Mouse (Mus musculus) gastrocnemius, postnatal 4 days (tissue): ENCODE data around the gene Sorbs2. TPM values are rescaled to one million over a fixed set of nuclear protein-coding genes. Genes with fewer than 3 reads are reported as not detected.

Experiments used
- DNase-seq, 2 experiments: peaks; one replicate each; pipeline ENCODE4 v3.0.0; 2021 to 2022; ENCODE audit warnings: low spot score in 2 of 2, mixed read lengths in 2 of 2
- total RNA-seq, 2 experiments: library from RNA; stranded (reverse); gene quantifications; 2 replicates each; pipeline ENCODE4 v1.2.3; 2021

Gene Sorbs2
- total RNA-seq, 2 experiments from 2014 or later = 40.0 to 48.1 TPM

DNA sequence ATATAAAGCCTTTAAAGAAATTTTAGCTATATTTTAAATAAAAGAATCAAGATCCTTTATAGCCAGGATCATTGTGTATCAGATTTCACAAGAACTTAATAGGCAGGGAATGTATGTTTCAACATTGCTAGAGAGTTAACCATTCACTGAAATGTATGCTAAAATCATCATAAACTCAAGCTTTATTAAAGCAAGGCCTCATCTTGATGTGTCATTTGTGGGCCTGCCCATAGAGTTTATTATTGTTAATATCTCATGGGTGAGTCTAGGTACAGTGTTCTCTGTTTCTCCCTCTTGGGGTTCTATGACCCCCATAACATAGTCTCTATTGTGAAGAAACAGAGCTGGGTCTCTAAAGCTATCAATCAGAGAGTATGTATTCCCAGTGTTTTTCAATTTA lies 236.2 kb downstream of the Sorbs2 start:
- DNase-seq = no peak

DNA sequence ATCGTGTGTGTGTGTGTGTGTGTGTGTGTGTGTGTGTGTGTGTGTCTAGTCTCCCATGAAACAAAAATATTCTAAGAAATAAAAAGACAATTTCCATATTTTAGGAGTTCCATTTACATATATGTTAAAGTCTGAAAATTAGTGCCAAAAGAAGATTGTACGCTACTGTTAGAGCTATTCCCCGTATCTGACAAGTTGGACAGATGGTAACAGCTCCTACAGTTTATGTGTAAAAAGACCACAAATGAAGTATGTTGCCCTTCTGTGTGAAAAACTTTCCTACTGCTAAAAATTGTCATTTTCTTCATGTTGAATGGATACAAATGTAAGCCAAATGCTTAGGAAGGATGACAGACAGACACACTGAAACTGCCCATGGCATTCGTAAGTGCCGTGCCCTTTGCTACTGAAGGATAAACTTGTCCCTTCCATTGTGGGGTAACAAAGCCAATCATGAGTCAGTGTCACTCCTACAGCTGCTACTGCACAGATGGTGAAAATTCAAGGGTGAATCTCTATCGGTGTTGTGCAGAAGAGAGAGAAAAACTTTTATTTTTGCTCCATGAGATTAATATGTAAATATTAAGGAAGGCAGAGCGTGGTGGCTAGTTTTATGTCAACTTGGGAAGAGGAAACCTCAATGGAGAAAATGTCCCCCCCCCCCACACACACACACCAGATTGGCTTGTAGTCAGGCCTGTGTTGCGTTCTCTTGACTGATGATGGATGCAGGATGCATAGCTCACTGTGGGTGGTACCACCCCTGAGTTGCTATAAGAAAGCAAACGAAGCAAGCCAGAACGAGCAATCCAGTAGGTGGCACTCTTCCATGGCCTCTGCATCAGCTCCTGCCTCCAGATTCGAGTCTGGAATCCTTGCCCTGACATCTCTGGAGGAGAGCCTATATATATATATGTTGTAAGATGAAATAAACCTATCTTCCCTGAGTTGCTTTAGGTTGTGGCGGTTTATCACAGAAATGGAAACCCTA lies 244.2 kb downstream of the Sorbs2 start:
- DNase-seq = no peak

DNA sequence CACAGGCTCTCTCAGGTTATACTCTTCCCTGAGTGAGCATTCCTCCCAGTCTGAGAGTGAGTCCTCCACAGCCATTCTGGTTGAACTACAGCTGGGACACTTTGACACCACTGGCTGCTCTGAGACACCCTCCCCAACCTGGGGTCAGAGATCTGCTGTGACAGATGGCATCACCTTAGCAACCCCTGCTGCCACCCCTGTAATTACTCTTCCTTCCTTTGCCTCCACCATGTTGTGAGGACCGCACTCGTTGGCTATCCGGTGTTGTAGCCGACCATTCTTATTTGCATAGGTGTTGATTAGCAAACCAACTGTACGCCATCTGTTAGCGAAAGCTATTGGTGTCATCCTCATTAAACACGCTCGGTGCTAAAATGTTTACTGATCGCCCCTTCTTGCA lies 247.9 kb downstream of the Sorbs2 start:
- no peak for DNase-seq

DNA sequence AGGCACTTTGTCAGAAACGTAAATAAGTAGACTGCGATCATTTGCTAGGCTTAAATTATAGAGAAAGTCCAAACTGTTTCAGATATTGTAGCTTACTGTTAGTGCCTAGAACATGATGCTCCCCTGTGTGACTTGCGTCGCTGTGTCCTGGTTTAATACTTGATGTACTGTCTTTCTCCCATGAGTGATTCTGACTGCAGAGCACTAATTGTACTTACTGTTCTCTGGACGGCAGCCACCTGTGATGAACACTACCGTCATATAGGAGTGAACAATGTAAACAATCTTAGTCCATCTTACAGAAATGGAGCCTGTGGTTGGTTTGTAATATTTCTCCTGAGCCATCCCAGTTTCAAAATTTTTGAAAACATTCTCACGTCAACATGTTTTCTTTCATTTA lies 248.4 kb downstream of the Sorbs2 start:
- DNase-seq = no peak

DNA sequence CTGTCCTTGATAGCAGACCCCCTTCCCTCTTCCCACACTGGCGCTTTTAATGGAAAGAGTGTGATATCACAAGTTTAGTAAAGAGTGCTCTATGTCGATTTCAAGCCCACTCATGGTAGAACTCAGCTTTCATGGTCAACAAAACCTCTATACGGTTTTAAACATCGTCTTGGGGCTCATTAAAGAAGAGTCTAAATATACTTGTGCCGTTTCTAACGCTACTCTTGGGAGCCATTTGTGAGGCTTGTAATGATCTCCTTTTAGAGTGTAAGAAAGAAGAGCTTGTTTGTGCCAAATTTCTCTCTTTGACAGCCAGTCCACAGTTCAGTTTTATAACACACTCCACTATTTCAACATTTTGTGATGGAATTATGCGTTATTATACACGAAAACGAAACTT lies 253.0 kb downstream of the Sorbs2 start:
- DNase-seq = no peak

DNA sequence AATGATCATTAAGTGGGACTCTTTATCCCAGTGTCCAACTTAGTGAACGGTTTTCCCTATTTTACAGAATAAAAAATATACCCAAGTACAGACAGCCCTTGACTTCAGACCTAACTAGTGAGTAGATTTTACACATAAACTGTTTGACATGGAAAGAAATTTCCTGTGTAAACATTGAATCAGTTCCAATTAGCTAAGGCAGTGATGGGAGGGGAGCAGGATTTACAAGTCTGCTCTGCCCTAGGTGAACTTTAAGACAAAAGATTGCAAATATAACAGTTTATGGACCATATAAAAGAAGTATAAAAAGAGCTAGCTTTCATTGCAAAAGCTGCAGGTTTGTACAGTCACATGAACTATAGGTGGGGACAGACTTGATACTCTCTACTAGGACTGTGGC lies 253.5 kb downstream of the Sorbs2 start:
- no peak for DNase-seq

DNA sequence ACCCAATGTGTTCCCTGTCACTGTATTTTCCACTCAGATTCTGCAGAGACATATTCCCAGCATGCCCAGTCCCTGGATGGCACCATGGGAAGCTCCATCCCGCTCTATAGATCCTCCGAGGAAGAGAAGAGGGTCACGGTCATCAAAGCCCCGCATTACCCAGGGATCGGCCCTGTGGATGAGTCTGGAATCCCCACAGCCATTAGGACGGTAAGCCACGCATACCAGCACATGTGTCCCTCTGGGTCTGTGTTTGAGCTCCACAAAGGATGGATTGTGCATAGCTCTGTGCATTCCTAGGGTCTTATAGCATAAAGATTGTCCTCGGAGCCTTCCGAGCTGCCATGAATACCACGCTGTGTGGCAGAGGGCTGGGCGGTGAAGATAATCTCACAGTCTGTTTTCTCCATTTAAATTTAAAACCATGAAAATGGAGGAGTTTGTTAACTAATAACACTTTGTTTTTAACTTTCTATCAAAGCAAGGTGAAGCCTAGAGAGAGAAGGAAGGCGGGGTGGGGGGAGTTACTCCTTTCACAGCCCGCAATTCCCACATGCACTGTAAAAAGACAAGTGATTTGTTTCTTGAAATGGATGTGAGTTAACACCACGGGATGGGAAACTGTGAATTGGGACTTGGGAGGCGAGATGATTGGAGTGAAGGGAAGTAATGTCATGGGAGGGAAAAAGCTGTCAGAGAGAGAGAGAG lies 255.5 kb downstream of the Sorbs2 start:
- DNase-seq = no peak

DNA sequence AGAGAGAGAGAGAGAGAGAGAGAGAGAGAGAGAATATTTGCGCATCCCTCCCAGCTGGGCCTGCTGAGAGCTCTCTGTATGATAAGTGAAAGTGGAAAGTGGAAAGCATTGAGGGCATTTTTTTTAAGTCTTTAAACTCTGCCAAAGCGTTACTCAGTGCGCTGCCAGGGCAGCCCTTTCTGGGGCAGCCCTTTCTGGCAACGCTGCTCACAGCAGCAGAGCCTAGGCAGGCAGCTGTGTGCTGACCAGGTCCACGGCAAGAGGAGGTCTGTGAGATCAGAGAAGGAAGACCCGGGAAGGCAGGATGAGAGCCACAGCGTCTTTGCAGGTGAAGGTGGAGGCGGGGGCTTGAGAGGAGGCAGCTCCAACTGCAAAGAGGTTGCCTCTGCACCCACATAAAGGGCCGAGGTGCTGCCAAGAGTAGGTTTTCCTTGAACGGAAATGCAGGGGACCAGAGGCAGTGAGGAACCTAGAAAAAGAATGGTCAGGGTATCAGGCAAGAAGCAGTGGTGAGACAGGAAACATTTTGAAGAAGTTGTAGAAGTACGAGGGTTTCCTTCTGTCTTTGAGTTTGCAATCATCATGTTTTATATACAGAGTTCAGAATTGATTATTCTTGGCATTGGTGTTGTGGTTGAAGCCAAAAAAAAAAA lies 256.2 kb downstream of the Sorbs2 start:
- peak in 1 of 2 experiments; percentile 25 for DNase-seq

DNA sequence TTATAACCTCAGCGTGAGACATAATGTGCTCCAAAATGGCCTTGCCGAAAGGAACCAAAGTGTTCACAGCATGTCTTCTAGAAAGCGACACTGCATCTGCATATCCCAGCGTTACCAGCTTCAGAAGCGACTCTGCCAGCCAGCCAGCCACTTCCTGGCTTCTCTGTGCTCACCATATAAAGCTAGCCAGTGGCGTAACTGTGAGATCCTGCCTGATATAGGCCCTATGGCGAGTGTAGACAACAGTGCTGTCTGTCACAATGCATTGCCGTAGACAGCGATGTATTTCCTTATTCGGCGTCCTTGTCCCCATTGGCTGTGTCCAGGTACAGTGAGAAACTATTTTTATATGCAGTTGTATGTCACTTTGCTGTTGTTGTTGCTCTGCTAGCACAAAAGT lies 258.6 kb downstream of the Sorbs2 start:
- DNase-seq = no peak

DNA sequence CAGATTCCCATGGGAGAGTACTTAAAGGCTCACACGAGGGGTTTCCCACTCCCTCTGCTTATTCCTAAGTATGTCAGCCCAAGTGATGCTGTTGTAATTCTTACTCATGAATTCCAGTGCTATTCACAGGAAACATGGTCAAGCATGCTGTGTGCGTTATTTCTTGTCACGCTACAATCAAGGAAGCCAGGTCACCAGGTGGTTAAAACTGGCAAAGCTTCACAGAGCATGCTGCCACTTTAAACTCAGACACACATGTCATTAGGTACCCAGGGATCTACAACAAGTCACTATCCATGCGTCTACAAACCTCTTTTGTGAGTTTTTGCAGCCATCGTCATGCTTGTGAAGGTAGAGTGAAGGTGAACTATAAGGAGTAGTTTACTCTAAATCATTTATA lies 267.3 kb downstream of the Sorbs2 start:
- DNase-seq = no peak

DNA sequence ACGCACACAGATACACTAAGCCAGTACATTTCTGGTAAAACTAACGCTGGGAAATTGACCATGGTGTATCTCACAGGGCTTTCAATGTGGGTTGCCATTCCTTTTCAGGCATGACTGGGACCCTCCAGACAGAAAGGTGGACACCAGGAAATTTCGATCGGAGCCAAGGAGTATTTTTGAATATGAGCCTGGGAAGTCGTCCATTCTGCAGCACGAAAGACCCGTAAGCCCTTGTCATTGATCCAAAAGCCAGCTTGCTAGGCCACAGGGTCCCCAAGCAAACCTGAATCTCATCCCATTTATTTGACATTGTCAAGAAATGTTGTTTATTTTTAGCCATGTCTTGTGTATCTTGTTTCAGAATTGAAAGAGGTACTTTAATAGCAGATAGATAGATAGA lies 267.9 kb downstream of the Sorbs2 start:
- no peak for DNase-seq

DNA sequence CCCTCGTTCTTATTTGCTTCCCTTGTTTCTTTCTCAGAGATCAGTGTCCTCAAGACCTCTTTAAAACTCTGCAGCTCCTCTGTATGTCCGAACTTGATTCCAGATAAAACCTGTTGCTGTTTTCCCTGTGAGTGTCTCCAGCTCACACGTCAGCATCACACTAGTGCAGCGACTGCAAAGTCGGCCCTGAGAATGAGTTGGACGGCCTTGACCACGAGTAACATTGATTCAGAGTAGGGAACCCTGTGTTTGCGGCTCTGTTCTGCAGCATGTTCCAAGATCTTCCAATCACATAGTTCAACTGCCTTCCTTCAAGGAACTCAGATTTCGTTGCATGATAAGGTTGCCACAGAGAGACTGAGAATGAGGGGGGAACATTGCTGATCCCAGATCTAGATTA lies 268.8 kb downstream of the Sorbs2 start:
- no peak for DNase-seq

DNA sequence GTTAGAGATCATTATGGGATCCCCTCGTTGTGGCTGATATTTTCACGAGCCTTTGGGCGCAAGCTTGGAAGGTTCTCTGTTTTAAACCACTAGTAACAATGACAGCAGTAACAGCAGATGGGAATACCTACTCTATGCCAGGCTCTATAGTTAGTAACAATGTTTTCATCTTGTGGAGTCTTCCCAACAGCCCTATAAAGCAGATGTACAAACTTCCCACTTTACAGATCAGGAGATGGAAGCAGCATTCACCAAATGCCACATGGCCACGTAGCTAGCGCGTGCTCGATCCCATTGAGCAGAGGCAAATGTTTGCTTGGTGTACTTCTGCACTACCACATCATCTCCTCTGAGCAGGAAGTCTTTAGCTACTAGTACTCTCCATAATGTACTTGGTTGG lies 269.4 kb downstream of the Sorbs2 start:
- no peak for DNase-seq

DNA sequence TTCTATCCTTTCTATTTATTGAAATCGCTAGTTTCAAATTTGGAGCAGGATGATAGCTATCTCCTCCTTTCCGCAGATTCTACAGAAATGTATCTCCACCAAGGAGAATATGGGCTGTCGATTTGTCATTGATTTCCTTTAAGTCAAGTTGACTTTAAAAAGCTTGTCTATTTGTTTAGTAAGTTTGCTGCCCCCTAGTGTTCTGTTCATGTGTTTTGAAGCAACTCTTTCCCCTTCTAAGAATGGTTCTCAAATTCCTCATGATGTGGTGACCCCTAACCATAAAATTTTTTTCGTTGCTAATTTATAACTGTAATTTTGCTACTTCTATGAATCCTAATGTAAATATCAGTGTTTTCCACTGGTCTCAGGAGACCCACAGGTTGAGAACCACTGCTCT lies 273.0 kb downstream of the Sorbs2 start:
- no peak for DNase-seq

DNA sequence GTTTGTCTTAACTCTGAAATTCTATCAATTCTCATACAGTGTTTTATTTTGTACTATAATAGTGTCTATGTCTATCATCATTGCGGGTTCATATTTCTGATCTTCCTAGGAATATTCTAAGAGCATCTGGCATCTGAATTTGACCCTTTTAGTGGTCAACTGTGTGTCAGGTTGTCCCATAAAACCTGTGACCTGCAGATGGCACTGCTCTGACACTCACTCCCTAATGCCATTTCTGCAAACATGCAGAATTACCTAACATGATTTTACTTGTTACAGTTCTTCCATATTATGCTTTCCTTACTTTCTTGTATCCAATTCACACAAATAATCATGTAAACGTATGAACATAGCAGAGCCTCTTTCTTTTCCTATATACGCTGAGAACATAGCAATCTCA lies 281.0 kb downstream of the Sorbs2 start:
- no peak for DNase-seq

DNA sequence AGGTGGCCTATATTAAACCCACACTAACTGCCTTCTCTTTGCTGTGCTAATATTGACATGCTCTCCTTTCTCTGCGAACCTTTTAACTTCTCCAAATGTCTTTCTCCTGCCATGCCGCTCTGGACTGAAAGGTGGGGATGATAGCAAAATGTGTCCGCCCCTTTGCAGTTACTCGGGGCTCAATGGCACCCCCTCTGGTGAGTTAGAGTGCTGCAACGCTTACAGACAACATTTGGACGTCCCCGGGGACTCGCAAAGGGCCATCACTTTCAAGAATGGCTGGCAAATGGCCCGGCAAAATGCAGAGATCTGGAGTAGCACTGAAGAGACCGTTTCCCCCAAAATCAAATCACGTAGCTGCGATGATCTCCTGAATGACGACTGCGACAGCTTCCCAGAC lies 287.3 kb downstream of the Sorbs2 start:
- no peak for DNase-seq

DNA sequence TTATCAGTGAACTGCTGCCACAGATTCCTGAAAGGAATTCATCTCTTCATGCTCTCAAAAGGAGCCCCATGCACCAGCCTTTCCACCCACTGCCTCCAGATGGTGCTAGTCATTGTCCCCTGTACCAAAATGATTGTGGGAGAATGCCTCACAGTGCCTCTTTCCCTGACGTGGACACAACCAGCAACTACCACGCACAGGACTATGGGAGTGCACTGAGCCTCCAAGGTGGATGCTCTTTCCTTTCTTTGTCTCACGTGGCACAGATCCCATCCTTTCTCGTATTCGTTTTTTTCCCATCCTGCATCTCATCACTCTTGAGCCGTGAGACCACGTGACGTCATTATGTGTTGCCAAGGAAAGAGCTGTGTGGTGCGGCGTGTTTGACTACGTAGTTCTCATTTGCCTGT lies 288.7 kb downstream of the Sorbs2 start:
- no peak for DNase-seq

DNA sequence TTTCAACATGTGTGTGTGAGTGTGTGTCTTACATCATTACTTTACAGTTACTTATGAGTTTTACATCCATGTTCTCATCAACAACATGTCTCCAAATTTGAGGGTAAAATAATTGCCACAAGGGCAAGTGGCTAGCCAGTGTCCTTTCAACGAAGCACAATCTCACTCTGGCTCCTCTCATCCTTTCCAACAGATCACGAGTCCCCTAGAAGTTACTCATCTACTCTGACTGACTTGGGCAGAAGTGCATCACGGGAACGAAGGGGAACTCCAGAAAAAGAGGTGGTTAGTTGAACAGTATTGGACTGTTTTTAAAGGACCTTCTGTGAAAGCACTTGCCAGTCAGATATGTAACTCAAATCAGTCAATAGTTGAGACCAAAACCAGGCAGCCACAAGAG lies 291.9 kb downstream of the Sorbs2 start:
- DNase-seq = no peak

DNA sequence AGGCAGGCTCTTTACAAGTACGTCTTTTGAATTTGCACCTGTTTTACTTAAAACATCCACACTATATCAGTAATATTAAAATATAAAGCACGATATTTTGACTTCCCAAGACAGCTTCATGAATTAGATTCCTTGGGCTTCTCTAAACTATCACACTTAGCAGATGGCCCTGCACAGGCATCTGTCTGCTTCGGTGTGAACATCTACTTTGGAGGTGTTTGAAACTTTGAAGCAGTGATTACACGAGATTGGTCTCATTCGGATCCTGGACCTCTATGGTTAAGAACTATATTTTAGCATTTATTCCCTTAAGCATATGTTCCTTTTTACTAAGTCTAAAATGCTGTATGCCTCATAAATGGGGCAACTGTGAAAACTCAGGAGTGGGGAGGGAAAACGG lies 301.0 kb downstream of the Sorbs2 start:
- DNase-seq = no peak

DNA sequence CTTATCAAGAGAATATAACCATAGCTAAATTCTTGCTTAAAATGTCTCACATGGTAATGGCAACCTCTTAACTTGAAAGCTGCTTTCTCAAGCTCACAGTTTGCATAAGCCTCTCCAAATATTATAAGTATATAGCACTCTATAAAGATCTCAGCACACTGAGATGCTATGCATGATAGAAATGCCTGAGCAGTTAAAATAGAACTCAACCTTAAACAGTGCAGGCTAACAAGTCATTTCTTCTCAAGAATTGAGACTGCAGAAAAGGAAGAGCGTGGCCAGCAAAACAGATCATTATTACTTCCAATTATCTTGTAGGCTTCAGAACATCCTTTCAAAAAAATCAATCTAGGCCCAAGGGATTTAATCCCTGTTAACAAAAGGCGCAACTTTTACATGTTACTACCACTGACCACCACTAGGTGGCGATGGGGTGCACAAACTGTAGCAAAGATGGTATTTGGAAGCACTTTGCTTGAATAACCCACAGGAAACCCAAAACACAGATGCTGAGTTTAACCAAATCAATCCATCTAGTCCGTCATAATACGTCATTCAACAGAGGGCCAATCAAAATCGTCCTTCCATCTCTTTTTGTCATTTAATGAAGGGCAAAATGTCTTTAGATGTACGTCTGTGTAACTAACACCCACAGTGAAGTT lies 309.3 kb downstream of the Sorbs2 start:
- DNase-seq = peak in 1 of 2 experiments; percentile 39

DNA sequence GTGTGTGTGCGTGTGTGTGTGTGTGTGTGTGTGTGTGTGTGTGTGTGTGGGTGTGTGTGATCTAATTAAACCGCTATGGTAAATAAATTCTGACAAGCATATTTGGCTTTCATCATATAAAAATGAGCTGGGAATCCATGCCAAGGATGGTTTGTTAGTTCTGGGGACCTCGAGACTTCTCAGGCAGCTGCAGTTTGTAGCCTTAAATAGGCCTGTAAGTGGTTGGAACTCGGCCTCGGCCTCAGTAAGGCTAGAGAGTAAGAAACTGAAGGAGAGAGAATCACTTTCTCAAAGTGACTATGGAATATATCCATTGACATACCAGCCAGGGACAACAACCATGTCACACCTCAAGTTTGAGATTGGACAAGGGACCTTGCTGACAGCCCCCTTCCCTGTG lies 314.1 kb downstream of the Sorbs2 start:
- DNase-seq = no peak
